Comparison of ENCODE assay signal across 25 mouse cellular contexts in genomic region chr2:22771311-22771710, GRCm38 (mm10). TPM values are rescaled to one million over a fixed set of nuclear protein-coding genes. Genes with fewer than 3 reads are reported as not detected.
DNase-seq lines count a peak whose midpoint lies in the region; ATAC-seq and TF ChIP-seq lines count a peak whose summit lies in the region.
"Had no signal": no experiment of that assay in that cellular context is flagged by ENCODE, and none has a peak within 500 bp of the region (broad histone marks: within the 10 kb centered on the region; RNA-seq: fewer than 3 reads in every experiment).

No protein-coding gene starts in this region.

- no peak overlapping the region for H3K4me2 ChIP-seq in heart, embryonic 11.5 days
- H3K4me2 ChIP-seq in forebrain, embryonic 12.5 days = no peak overlapping the region
- H3K4me2 ChIP-seq: embryonic facial prominence, embryonic 12.5 days; forebrain, embryonic 15.5 days; hindbrain, embryonic 14.5 days; liver, embryonic 13.5 days; lung, embryonic 15.5 days; midbrain, embryonic 13.5 days had no signal

- no peak for ATAC-seq in heart, embryonic 11.5 days (replicated peaks; ENCODE audit: insufficient number of reproducible peaks, low FRiP score, low TSS enrichment)
- ATAC-seq in forebrain, embryonic 12.5 days (ENCODE audit: low FRiP score) = no peak
- ATAC-seq: activated CD4-positive, CD25-positive, alpha-beta regulatory T cell, adult 4 months; CD4-positive, CD25-positive, alpha-beta regulatory T cell, adult 4 months; forebrain, embryonic 15.5 days; inflammation-experienced regulatory T-cells, adult 6 months; midbrain, embryonic 13.5 days had no signal

- TF ChIP-seq POLR2A in embryonic fibroblast, embryonic 13.5 days (IDR thresholded peaks at IDR 0.05; ENCODE audit: low read depth, low read length) = no peak

- peak; percentile 53 for DNase-seq in gastrocnemius, adult 18-20 months (ENCODE audit: low spot score)
- DNase-seq in gastrocnemius, postnatal 4 days (ENCODE audit: low spot score in 2 of 2) = no peak
- peak; percentile 46 to 50 for DNase-seq in heart, adult 9 months (ENCODE audit: low spot score in 2 of 2)
- DNase-seq in 3T3-L1 (ENCODE audit: low read depth, low spot score) = peak; percentile 56
- no peak for DNase-seq in left cerebral cortex, adult 2 months (ENCODE audit: extremely low spot score in 1 of 2, low spot score in 2 of 2)
- DNase-seq: adrenal gland, postnatal 10 days; cerebellum, adult 2 months; cerebellum, postnatal 25 days; kidney, adult 18-20 months; layer of hippocampus, adult 9-11 months; liver, embryonic 13.5 days; right cerebral cortex, postnatal 25 days had no signal

- no peaks in the 10 kb centered on the region for H3K27me3 ChIP-seq in heart, embryonic 11.5 days (ENCODE audit: control insufficient read depth, insufficient read depth, low read length)
- peaks cover 27% of the 10 kb centered on the region for H3K27me3 ChIP-seq in forebrain, embryonic 12.5 days
- H3K27me3 ChIP-seq: forebrain, embryonic 15.5 days; liver, embryonic 13.5 days; lung, embryonic 15.5 days; megakaryocyte, embryonic 14.5 days had no signal

- peaks cover 4% of the 10 kb centered on the region; the same call in 1 of the 2 replicates for H3K4me1 ChIP-seq in heart, embryonic 11.5 days (ENCODE audit: control insufficient read depth, insufficient read depth, low read length)
- H3K4me1 ChIP-seq in embryonic fibroblast, embryonic 13.5 days (ENCODE audit: control insufficient read depth, insufficient read depth, low read length) = peaks cover 6% of the 10 kb centered on the region; the same call in 1 of the 2 replicates
- H3K4me1 ChIP-seq in forebrain, embryonic 12.5 days = peaks cover 13% of the 10 kb centered on the region

- H3K27ac ChIP-seq in heart, embryonic 11.5 days (ENCODE audit: low read depth, low read length) = no peak overlapping the region
- peak overlapping the region; percentile 74; the same call in 1 of the 2 replicates for H3K27ac ChIP-seq in embryonic fibroblast, embryonic 13.5 days (ENCODE audit: insufficient read depth, low read length)
- no peak overlapping the region for H3K27ac ChIP-seq in left cerebral cortex, adult 2 months
- no peak overlapping the region for H3K27ac ChIP-seq in forebrain, embryonic 12.5 days
- H3K27ac ChIP-seq: embryonic facial prominence, embryonic 12.5 days; forebrain, embryonic 15.5 days; hindbrain, embryonic 14.5 days; liver, embryonic 13.5 days; lung, embryonic 15.5 days; midbrain, embryonic 13.5 days had no signal

- no peak overlapping the region for H3K9ac ChIP-seq in heart, embryonic 11.5 days (ENCODE audit: low read depth, low read length)
- no peak overlapping the region for H3K9ac ChIP-seq in forebrain, embryonic 12.5 days
- H3K9ac ChIP-seq: embryonic facial prominence, embryonic 12.5 days; forebrain, embryonic 15.5 days; hindbrain, embryonic 14.5 days; liver, embryonic 13.5 days; lung, embryonic 15.5 days; midbrain, embryonic 13.5 days had no signal

- H3K36me3 ChIP-seq in heart, embryonic 11.5 days (ENCODE audit: control insufficient read depth, insufficient read depth, low read length) = no peaks in the 10 kb centered on the region
- no peaks in the 10 kb centered on the region for H3K36me3 ChIP-seq in forebrain, embryonic 12.5 days (replicated peaks)
- H3K36me3 ChIP-seq: embryonic facial prominence, embryonic 12.5 days; forebrain, embryonic 15.5 days; liver, embryonic 13.5 days; lung, embryonic 15.5 days; midbrain, embryonic 13.5 days had no signal

- H3K9me3 ChIP-seq in heart, embryonic 11.5 days (replicated peaks; ENCODE audit: control insufficient read depth, low read length) = no peaks in the 10 kb centered on the region
- H3K9me3 ChIP-seq in forebrain, embryonic 12.5 days = no peaks in the 10 kb centered on the region
- H3K9me3 ChIP-seq: embryonic facial prominence, embryonic 12.5 days; forebrain, embryonic 15.5 days; liver, embryonic 13.5 days; lung, embryonic 15.5 days; megakaryocyte, embryonic 14.5 days; midbrain, embryonic 13.5 days had no signal

- no peak for TF ChIP-seq CTCF in embryonic fibroblast, embryonic 13.5 days (IDR thresholded peaks at IDR 0.05; ENCODE audit: borderline replicate concordance, insufficient read depth, low read length)
- no peak for TF ChIP-seq CTCF in left cerebral cortex, adult 2 months (IDR thresholded peaks at IDR 0.05)

- intact Hi-C loops in left cerebral cortex, adult 2 months (cut with DNase I) = no loop called here

- H3K4me3 ChIP-seq in heart, embryonic 11.5 days (ENCODE audit: low read depth, low read length) = no peak overlapping the region
- no peak overlapping the region for H3K4me3 ChIP-seq in embryonic fibroblast, embryonic 13.5 days (ENCODE audit: insufficient read depth, low read length)
- no peak overlapping the region for H3K4me3 ChIP-seq in left cerebral cortex, adult 2 months
- H3K4me3 ChIP-seq in forebrain, embryonic 12.5 days (replicated peaks) = no peak overlapping the region
- H3K4me3 ChIP-seq: embryonic facial prominence, embryonic 12.5 days; erythroblast, embryonic 14.5 days; forebrain, embryonic 15.5 days; liver, embryonic 13.5 days; lung, embryonic 15.5 days; megakaryocyte, embryonic 14.5 days; midbrain, embryonic 13.5 days had no signal

RNA-seq across cellular contexts. Expression of gene Apbb1ip, which starts 2.6 kb away (rescaled TPM):
- total RNA-seq in gastrocnemius, adult 18-20 months (2021) = 1 to 10 TPM; 1.3 to 2.0 TPM
- total RNA-seq in gastrocnemius, postnatal 4 days (2021) = 1 to 10 TPM; 6.7 to 7.3 TPM
- polyA plus RNA-seq in heart, embryonic 11.5 days (2014; fragmentation: Nextera tagmentation; extraction: Ambion mirVana) = 0.62 and 1.7 TPM in 2 replicates
- polyA plus RNA-seq in embryonic fibroblast, embryonic 13.5 days (2011; ENCODE audit: insufficient read length, low read depth, missing spikeins) = 34.8 and 40.6 TPM in 2 replicates
- total RNA-seq in left cerebral cortex, adult 2 months (2021) = 1 to 10 TPM; 5.0 to 6.1 TPM
- polyA plus RNA-seq in forebrain, embryonic 12.5 days (2016; fragmentation: Nextera tagmentation; extraction: Ambion mirVana) = 0.76 and 1.00 TPM in 2 replicates

Comparison
In these comparisons a context has a peak if more than half of its experiments do, and no peak if none do; other contexts are left out.
1. DNase-seq: peak in gastrocnemius, adult 18-20 months (single experiment), heart, adult 9 months (2 of 2) and 3T3-L1 (single experiment); none in gastrocnemius, postnatal 4 days (0 of 2) and left cerebral cortex, adult 2 months (0 of 2).